Mouse (Mus musculus) ovary, postnatal 14 days (tissue): ENCODE measurements around the gene Aip.

Source experiments
- DNase-seq: peaks from one replicate; pipeline ENCODE4 v3.0.0; 2022; ENCODE audit warnings: low spot score

The Aip gene

GRCm38 (mm10) chr19:4125741-4126696 is at the start of gene Aip:
TSS of gene Aip (minus strand) at chr19:4125858.
- DNase-seq: peak; percentile 93

GRCm38 (mm10) chr19:4172925-4173324 is 47.3 kb upstream of the Aip start:
- DNase-seq: no peak

- DNase-seq: no peak
Observed at GRCm38 (mm10) chr19:4171393-4172290, 46.0 kb upstream of the Aip start.

GRCm38 (mm10) chr19:4170723-4171392 is 45.2 kb upstream of the Aip start:
- no peak for DNase-seq

GRCm38 (mm10) chr19:4169810-4170209 is 44.2 kb upstream of the Aip start:
- no peak for DNase-seq

- peak; percentile 99 for DNase-seq
Observed at GRCm38 (mm10) chr19:4169378-4169784, 43.7 kb upstream of the Aip start.

- DNase-seq: no peak
Observed at GRCm38 (mm10) chr19:4166678-4167476, 41.2 kb upstream of the Aip start.

- DNase-seq: no peak
Observed at GRCm38 (mm10) chr19:4164721-4165120, 39.1 kb upstream of the Aip start.

GRCm38 (mm10) chr19:4164100-4164499 is 38.4 kb upstream of the Aip start:
- DNase-seq: no peak

GRCm38 (mm10) chr19:4163543-4163887 is 37.9 kb upstream of the Aip start:
- DNase-seq: no peak

- peak; percentile 94 for DNase-seq
Observed at GRCm38 (mm10) chr19:4162646-4163542, 37.2 kb upstream of the Aip start, which contains the start of gene Rps6kb2. TSS of gene Rps6kb2 (minus strand) at chr19:4163354.

- no peak for DNase-seq
Observed at GRCm38 (mm10) chr19:4159049-4159448, 33.4 kb upstream of the Aip start.

GRCm38 (mm10) chr19:4156771-4157170 is 31.1 kb upstream of the Aip start:
- no peak for DNase-seq

- DNase-seq: no peak
Observed at GRCm38 (mm10) chr19:4156073-4156579, 30.5 kb upstream of the Aip start.

GRCm38 (mm10) chr19:4155223-4156072 is 29.8 kb upstream of the Aip start:
- DNase-seq: no peak

GRCm38 (mm10) chr19:4154437-4155222 is 29.0 kb upstream of the Aip start:
- no peak for DNase-seq

- no peak for DNase-seq
Observed at GRCm38 (mm10) chr19:4153232-4153654, 27.6 kb upstream of the Aip start, which contains the start of gene Ptprcap. TSS of gene Ptprcap (plus strand) at chr19:4153604.
